Mouse (Mus musculus) MEL (cell line): ENCODE results near the gene Depdc5.

Source experiments
- CHD2 ChIP-seq: IDR thresholded peaks from 2 replicates; pipeline ENCODE4 v1.6.1; 2011; ENCODE audit warnings: low read length, improper control_type of control experiment
- CTCF ChIP-seq, 3 experiments: IDR thresholded peaks in 2 of 3; conservative IDR thresholded peaks in 1 of 3; 2 replicates each; pipeline ENCODE4 v1.5.1; 2011 to 2012; ENCODE audit warnings: low read length in 3 of 3, low read depth in 2 of 3, mild to moderate bottlenecking in 2 of 3, improper control_type of control experiment in 1 of 3, inconsistent platforms in 1 of 3, mixed read lengths in 1 of 3, moderate library complexity in 1 of 3; ENCODE audit not compliant: control insufficient read depth in 1 of 3, insufficient read depth in 1 of 3, poor library complexity in 1 of 3, severe bottlenecking in 1 of 3
- ELF1 ChIP-seq: IDR thresholded peaks from 2 replicates; pipeline ENCODE4 v1.6.1; 2014; ENCODE audit warnings: low read depth, mild to moderate bottlenecking, inconsistent platforms, low read length, improper control_type of control experiment, moderate library complexity
- ETS1 ChIP-seq: IDR thresholded peaks from 2 replicates; pipeline ENCODE4 v1.6.1; 2012; ENCODE audit warnings: low read depth, mild to moderate bottlenecking, inconsistent platforms, low read length, improper control_type of control experiment, moderate library complexity
- GATA1 ChIP-seq: IDR thresholded peaks from 2 replicates; pipeline ENCODE4 v1.6.1; 2011; ENCODE audit warnings: low read depth, low read length, improper control_type of control experiment
- KAT2A ChIP-seq: conservative IDR thresholded peaks from 2 replicates; pipeline ENCODE4 v1.6.1; 2012; ENCODE audit warnings: low read depth, low read length, improper control_type of control experiment, inconsistent platforms
- MAX ChIP-seq: IDR thresholded peaks from 2 replicates; pipeline ENCODE4 v1.6.1; 2011; ENCODE audit warnings: low read length, improper control_type of control experiment
- MAZ ChIP-seq: IDR thresholded peaks from 2 replicates; pipeline ENCODE4 v1.6.1; 2012; ENCODE audit warnings: low read depth, mild to moderate bottlenecking, inconsistent platforms, low read length, improper control_type of control experiment
- POLR2A ChIP-seq, 2 experiments: IDR thresholded peaks; 2 replicates each; pipeline ENCODE4 v1.6.1; 2011 to 2012; ENCODE audit warnings: low read length in 2 of 2, mild to moderate bottlenecking in 2 of 2, control low read depth in 1 of 2, improper control_type of control experiment in 1 of 2, low read depth in 1 of 2, moderate library complexity in 1 of 2; ENCODE audit not compliant: control insufficient read depth in 1 of 2, insufficient read depth in 1 of 2, poor library complexity in 1 of 2
- RAD21 ChIP-seq: IDR thresholded peaks from 2 replicates; pipeline ENCODE4 v1.6.1; 2011; ENCODE audit warnings: mild to moderate bottlenecking, low read depth, low read length, improper control_type of control experiment
- RCOR1 ChIP-seq: IDR thresholded peaks from 2 replicates; pipeline ENCODE4 v1.6.1; 2012; ENCODE audit warnings: low read depth, mild to moderate bottlenecking, inconsistent platforms, low read length, improper control_type of control experiment
- SMC3 ChIP-seq: IDR thresholded peaks from 2 replicates; pipeline ENCODE4 v1.6.1; 2011; ENCODE audit warnings: low read depth, low read length, improper control_type of control experiment

GRCm38 (mm10) chr5:33018189-33018560, 154.7 kb downstream of the Depdc5 start:
- TF ChIP-seq MAX (no peak), RAD21 (no peak), RCOR1 (no peak; the same call in 1 of the 2 replicates), MAZ (no peak), SMC3 (no peak), GATA1 (no peak), CTCF (IDR thresholded peaks at IDR 0.05 in 2 of 3, conservative IDR thresholded peaks at IDR 0.05 in 1 of 3; ENCODE audit: control insufficient read depth in 1 of 3, insufficient read depth in 1 of 3, low read depth in 2 of 3, low read length in 3 of 3, poor library complexity in 1 of 3, severe bottlenecking in 1 of 3) (no peak), CHD2 (no peak), POLR2A (IDR thresholded peaks at IDR 0.05; ENCODE audit: control insufficient read depth in 1 of 2, insufficient read depth in 1 of 2, low read depth in 1 of 2, low read length in 2 of 2, poor library complexity in 1 of 2) (no peak; a peak in 1 of 4 replicates), ELF1 (no peak), ETS1 (no peak), KAT2A (no peak)
